Mouse (Mus musculus) liver, postnatal 0 days (tissue): ENCODE data around the gene Acp5. TPM values are rescaled to one million over a fixed set of nuclear protein-coding genes. Genes with fewer than 3 reads are reported as not detected.

Experiments
- ATAC-seq: fragments of 200-750 bp; cut with Nextera tagmentation; 2 replicates; pipeline ENCODE4 v1.8.0; 2017; ENCODE audit warnings: mild to moderate bottlenecking, moderate library complexity
- DNase-seq: peaks from one replicate; pipeline ENCODE4 v3.0.0-alpha.2; 2016
- H3K27ac ChIP-seq: fragments of 300-500 bp; sonication (generic); 2 replicates; pipeline ENCODE4 v1.5.1; 2014; ENCODE audit warnings: antibody characterized with exemption, moderate library complexity, mild to moderate bottlenecking, low read depth
- H3K27me3 ChIP-seq: fragments of 300-500 bp; sonication (generic); 2 replicates; pipeline ENCODE4 v1.6.1; 2014; ENCODE audit warnings: low read length, control low read depth, mixed read lengths; ENCODE audit not compliant: insufficient read depth
- H3K36me3 ChIP-seq: fragments of 300-500 bp; sonication (generic); replicated peaks from 2 replicates; pipeline ENCODE4 v1.6.1; 2014; ENCODE audit warnings: mild to moderate bottlenecking, control low read depth, low read length, moderate library complexity, mixed read lengths; ENCODE audit not compliant: insufficient read depth
- H3K4me1 ChIP-seq: fragments of 300-500 bp; sonication (generic); 2 replicates; pipeline ENCODE4 v1.6.1; 2014; ENCODE audit warnings: antibody characterized with exemption, mild to moderate bottlenecking, control low read depth; ENCODE audit not compliant: insufficient read depth
- H3K4me2 ChIP-seq: fragments of 300-500 bp; sonication (generic); 2 replicates; pipeline ENCODE4 v1.6.1; 2014; ENCODE audit warnings: low read depth, mild to moderate bottlenecking, low read length, moderate library complexity, mixed read lengths
- H3K4me3 ChIP-seq: fragments of 300-500 bp; sonication (generic); 2 replicates; pipeline ENCODE4 v1.5.1; 2014; ENCODE audit warnings: low read depth, low read length
- H3K9ac ChIP-seq: fragments of 300-500 bp; sonication (generic); replicated peaks from 2 replicates; pipeline ENCODE4 v1.6.1; 2014; ENCODE audit warnings: mild to moderate bottlenecking, moderate library complexity
- H3K9me3 ChIP-seq: fragments of 300-500 bp; sonication (generic); 2 replicates; pipeline ENCODE4 v1.6.1; 2016; ENCODE audit warnings: mild to moderate bottlenecking, control low read depth, low read length, mixed read lengths
- CTCF ChIP-seq: sonication (generic); IDR thresholded peaks from 2 replicates; pipeline ENCODE4 v1.5.1; 2016; ENCODE audit warnings: antibody characterized with exemption, low read depth
- EP300 ChIP-seq: IDR thresholded peaks from 2 replicates; pipeline ENCODE4 v1.6.1; 2016; ENCODE audit warnings: antibody characterized with exemption, low read depth, mild to moderate bottlenecking
- WGBS: fragments of 180-500 bp; shearing (Covaris S2); extraction: QIAGEN DNeasy Blood & Tissue Kit; methylation state at CpG from one replicate; pipeline ENCODE4 v1.1.7; 2014; ENCODE audit not compliant: insufficient replicate concordance; 5-methylcytosine and 5-hydroxymethylcytosine counted together
- polyA plus RNA-seq: library from polyadenylated mRNA; unstranded; fragments of >200 nt; fragmentation: Nextera tagmentation; extraction: Ambion mirVana; gene quantifications from 2 replicates; pipeline ENCODE4 v1.2.1, GENCODE M21; 2015

Acp5 gene
- polyA plus RNA-seq, 1 experiment from 2014 or later: 108 TPM

GRCm38 (mm10) chr9:22134988-22135643 lies 395 bp downstream of the Acp5 start:
- DNase-seq: no peak

GRCm38 (mm10) chr9:22134246-22134890 lies 1.1 kb downstream of the Acp5 start:
- H3K4me3 ChIP-seq: peak overlapping the region; percentile 42
- H3K9ac ChIP-seq: peak overlapping the region; percentile 60
- peak overlapping the region; percentile 90 for H3K4me2 ChIP-seq
- TF ChIP-seq CTCF: no peak
- no peak for TF ChIP-seq EP300
- peaks cover 9% of the 10 kb centered on the region for H3K36me3 ChIP-seq
- H3K27me3 ChIP-seq: no peaks in the 10 kb centered on the region
- WGBS: 67% methylated on average over 7 of the region's 7 CpGs
- peak overlapping the region; percentile 61 for H3K27ac ChIP-seq
- ATAC-seq (no peak), DNase-seq (no peak)
- peaks cover 36% of the 10 kb centered on the region for H3K4me1 ChIP-seq
- H3K9me3 ChIP-seq: no peaks in the 10 kb centered on the region

More at GRCm38 (mm10) chr9:22134988-22135643, 395 bp downstream of the Acp5 start:
- peak overlapping the region; percentile 61 for H3K27ac ChIP-seq
- no peaks in the 10 kb centered on the region for H3K9me3 ChIP-seq
- TF ChIP-seq EP300: no peak
- TF ChIP-seq CTCF: no peak
- 62% methylated on average over 9 of the region's 9 CpGs for WGBS
- H3K4me1 ChIP-seq: peaks cover 36% of the 10 kb centered on the region
- peaks cover 2% of the 10 kb centered on the region; the same call in 1 of the 2 replicates for H3K36me3 ChIP-seq
- no peaks in the 10 kb centered on the region for H3K27me3 ChIP-seq
- peak overlapping the region; percentile 42 for H3K4me3 ChIP-seq
- peak overlapping the region; percentile 90 for H3K4me2 ChIP-seq
- peak overlapping the region; percentile 60 for H3K9ac ChIP-seq
- peak; percentile 11; the same call in 1 of the 2 replicates for ATAC-seq

DNA sequence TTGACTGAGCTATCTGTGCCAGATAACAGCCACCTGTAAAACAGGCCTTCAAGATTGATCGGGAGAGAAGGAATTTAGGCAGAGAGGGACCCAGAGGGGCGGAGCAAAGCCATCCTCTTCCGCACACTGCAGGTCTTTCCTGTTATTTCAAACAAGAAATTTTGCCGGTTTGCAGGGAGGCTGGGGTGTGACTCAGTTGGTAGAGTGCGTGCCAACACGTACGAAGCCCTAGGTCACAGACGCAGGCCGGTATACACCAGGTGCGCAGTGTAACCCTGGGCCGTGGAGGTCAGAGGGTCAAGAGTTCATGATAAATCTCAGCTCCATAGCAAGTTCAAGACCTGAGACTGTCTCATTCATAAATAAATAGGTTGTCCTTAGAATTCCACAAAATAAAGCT lies 3.3 kb downstream of the Acp5 start:
- TF ChIP-seq EP300: no peak
- no peak for TF ChIP-seq CTCF
- Histone ChIP-seq H3K9me3 (no peaks in the 10 kb centered on the region), H3K4me3 (peak overlapping the region; percentile 42), H3K9ac (peak overlapping the region; percentile 56), H3K4me2 (peak overlapping the region; percentile 90), H3K27ac (peak overlapping the region; percentile 62; the same call in 1 of the 2 replicates), H3K36me3 (peaks cover 25% of the 10 kb centered on the region), H3K4me1 (peaks cover 30% of the 10 kb centered on the region), H3K27me3 (no peaks in the 10 kb centered on the region)
- DNase-seq (no peak), ATAC-seq (no peak)
- 56% methylated on average over 11 of the region's 11 CpGs for WGBS

- Histone ChIP-seq H3K4me1 (peaks cover 22% of the 10 kb centered on the region), H3K36me3 (peaks cover 33% of the 10 kb centered on the region), H3K4me3 (peak overlapping the region; percentile 42), H3K4me2 (peak overlapping the region; percentile 90), H3K9ac (peak overlapping the region; percentile 56), H3K27ac (peak overlapping the region; percentile 62), H3K9me3 (no peaks in the 10 kb centered on the region), H3K27me3 (no peaks in the 10 kb centered on the region)
- TF ChIP-seq CTCF (no peak), EP300 (no peak)
- DNase-seq (peak; percentile 70), ATAC-seq (peak; percentile 63)
- 3% methylated on average over 35 of the region's 35 CpGs for WGBS
These were observed 4.1 kb downstream of the Acp5 start for GRCm38 (mm10) chr9:22131226-22131981.

DNA sequence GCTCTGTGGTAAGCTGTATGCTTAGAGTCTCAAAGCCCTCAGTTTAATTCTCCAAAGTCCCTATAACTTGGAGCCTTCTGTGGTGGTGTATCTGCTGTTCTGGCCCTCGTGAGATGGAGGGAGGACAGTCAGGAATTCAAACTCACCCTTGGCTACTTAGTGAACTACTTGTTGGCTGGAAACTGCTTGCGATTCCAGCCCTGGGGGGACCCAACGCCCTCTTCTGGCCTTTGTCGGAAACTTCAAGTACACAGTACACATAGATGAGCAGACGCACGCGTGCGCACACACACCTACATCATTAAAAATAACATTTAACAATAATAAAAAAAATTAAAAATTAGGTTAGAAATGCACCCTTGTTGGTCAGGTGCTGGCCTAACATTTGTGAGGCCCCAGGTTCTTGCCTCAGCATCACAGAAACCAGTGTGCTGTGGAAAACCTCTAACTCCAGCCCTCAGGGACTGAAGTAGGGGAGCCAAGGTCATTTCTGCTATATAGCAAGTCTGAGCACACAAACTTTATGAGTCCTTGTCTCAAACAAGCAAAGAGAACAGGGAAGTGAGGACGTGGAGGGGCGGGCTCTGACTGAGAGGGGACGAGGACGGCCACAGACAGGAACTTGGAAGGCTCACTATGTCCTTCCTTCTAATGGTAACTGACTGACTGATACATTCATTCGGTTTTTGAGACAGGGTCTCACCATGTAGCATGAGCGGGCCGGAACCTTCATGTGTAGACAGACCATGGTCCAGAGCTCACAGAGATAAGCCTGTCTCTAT lies 10.1 kb downstream of the Acp5 start:
- no peaks in the 10 kb centered on the region for H3K9me3 ChIP-seq
- DNase-seq (no peak), ATAC-seq (no peak)
- no peak overlapping the region for H3K4me2 ChIP-seq
- no peak overlapping the region for H3K9ac ChIP-seq
- H3K27me3 ChIP-seq: no peaks in the 10 kb centered on the region
- WGBS: 77% methylated on average over 15 of the region's 15 CpGs
- no peak overlapping the region for H3K4me3 ChIP-seq
- H3K36me3 ChIP-seq: peaks cover 33% of the 10 kb centered on the region
- peak overlapping the region; percentile 35; the same call in 1 of the 2 replicates for H3K27ac ChIP-seq
- TF ChIP-seq EP300: no peak
- TF ChIP-seq CTCF: 0 out of 2 replicates have a peak, but pooled peaks have one; percentile 11
- peaks cover 34% of the 10 kb centered on the region for H3K4me1 ChIP-seq
